Mouse (Mus musculus) lung, postnatal 14 days (tissue): ENCODE data around the gene Mboat7.
A peak's percentile ranks its signal among the peaks of the same experiment; 100 is the strongest.
"Not testable (repeated sequence)": the region's sequence is repeated elsewhere in the genome, so short reads cannot be mapped to it uniquely, and the experiment has no call there.

ENCODE experiments used
- DNase-seq: peaks from one replicate; pipeline ENCODE4 v3.0.0; 2021

The Mboat7 gene

GRCm38 (mm10) chr7:3692987-3693808 is at the start of gene Mboat7:
Mboat7 (minus strand) TSS chr7:3693523.
- DNase-seq, result peak; percentile 97

- not testable (repeated sequence) for DNase-seq
Measured at GRCm38 (mm10) chr7:3732675-3733074, 39.4 kb upstream of the Mboat7 start.

- DNase-seq, result not testable (repeated sequence)
Measured at GRCm38 (mm10) chr7:3725459-3725858, 32.1 kb upstream of the Mboat7 start.

GRCm38 (mm10) chr7:3720268-3720667 is 26.9 kb upstream of the Mboat7 start, which contains the start of gene Pirb:
Pirb (minus strand) TSS chr7:3720391.
- DNase-seq, result not testable (repeated sequence)

GRCm38 (mm10) chr7:3715249-3715648 is 21.9 kb upstream of the Mboat7 start:
- DNase-seq, result no peak

- DNase-seq, result no peak
Measured at GRCm38 (mm10) chr7:3712264-3712942, 19.1 kb upstream of the Mboat7 start.

DNA sequence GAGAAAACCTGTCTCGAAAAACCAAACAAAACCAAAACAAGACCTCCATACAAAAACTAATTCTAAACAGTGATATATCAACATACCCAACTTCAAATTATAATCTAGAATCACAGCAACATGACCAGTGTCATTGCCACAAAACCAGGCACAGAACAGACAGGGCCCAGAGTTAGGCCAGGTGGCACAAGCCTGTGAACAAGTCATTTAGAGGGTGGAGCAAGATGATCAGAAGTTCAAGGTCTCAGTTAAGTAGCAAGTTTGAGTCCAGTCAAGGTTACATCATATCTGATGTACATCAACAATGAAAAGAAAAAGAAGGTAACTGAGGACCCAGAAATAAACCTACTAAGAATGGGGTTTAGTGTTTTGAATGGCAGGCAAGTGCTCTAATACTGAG is 15.7 kb upstream of the Mboat7 start:
- no peak for DNase-seq

- DNase-seq, result not testable (repeated sequence)
Measured at GRCm38 (mm10) chr7:3708447-3708980, 15.2 kb upstream of the Mboat7 start.

DNA sequence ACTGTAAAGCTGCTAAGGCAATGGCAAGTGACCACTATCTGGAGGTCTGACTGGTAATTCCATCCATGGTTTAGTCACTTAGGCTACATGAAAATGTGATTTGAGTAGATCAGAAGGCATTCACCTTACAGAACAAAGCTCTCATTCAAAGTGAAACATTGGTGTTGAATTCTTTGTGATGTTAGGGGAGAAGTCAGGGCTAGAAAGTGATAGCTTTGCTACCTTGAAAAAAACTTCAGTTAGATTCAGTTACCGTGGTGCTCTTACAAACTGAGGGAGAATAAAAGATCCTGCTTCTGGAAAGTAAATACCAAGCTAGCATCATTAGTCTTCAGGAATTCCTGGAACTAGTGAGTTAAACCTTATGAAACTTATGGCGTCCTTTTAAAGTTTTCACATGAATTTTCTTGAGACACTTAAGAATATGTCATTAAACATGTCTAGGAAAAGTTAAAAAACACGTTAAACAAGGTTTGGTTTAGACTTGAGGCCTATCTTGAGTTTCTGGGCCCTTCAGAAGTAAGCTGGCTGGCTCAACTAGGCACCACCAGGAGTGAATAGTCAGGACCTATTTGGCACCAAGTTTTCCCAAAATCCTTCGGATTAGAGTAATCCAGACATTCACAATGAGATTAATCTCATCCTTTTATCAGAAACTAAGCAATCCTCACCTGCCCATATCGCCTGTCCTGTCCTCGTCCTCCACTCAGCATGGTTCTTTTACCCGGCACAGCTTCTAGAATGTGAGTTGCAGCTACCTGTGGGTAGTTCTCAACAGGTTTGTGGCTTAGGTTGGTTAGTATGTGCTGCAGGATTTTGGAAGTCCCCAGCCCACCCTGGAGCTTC is 14.5 kb upstream of the Mboat7 start:
- DNase-seq, result no peak

GRCm38 (mm10) chr7:3707027-3707426 is 13.7 kb upstream of the Mboat7 start:
- DNase-seq, result no peak

- no peak for DNase-seq
Measured at GRCm38 (mm10) chr7:3706343-3706934, 13.1 kb upstream of the Mboat7 start.

DNA sequence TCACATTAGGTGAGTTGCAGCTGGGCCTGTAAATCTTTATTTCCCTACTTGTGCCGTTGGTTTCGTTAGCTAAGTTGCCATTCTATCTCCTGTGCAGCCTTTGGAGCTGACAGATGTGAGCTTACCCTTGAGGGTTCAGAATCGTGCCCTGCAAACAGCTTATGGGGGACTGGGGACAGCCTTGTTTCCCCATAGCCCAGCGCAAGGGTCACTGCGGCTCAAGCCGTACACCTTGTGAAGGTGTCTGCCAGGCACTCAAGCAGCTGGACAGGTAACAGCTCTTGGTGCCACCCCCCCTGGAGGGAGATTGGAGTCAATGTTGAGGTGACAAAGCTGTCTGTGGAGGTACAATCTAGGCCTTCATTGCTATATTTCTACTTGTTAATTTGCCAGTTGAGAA is 12.6 kb upstream of the Mboat7 start:
- DNase-seq, result no peak

DNA sequence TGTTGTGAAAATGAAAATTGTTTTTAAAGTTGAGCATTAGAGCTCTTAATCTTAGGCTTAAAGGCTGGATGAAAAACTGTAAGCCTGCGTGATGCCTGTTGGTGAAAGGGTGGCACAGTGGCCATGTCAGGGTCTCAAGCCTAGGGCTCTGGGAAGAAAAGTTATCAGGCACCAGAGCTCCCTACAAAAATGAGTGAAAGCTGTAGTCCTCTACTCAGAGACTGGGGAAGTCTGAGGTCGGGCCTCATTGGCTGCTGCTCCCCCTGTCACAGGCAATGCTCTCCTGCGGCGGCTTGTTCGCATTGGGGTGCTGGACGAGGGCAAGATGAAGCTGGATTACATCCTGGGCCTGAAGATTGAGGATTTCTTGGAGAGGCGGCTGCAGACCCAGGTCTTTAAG is 12.1 kb upstream of the Mboat7 start:
- DNase-seq, result not testable (repeated sequence)

GRCm38 (mm10) chr7:3704475-3704874 is 11.2 kb upstream of the Mboat7 start:
- DNase-seq, result peak; percentile 15

DNA sequence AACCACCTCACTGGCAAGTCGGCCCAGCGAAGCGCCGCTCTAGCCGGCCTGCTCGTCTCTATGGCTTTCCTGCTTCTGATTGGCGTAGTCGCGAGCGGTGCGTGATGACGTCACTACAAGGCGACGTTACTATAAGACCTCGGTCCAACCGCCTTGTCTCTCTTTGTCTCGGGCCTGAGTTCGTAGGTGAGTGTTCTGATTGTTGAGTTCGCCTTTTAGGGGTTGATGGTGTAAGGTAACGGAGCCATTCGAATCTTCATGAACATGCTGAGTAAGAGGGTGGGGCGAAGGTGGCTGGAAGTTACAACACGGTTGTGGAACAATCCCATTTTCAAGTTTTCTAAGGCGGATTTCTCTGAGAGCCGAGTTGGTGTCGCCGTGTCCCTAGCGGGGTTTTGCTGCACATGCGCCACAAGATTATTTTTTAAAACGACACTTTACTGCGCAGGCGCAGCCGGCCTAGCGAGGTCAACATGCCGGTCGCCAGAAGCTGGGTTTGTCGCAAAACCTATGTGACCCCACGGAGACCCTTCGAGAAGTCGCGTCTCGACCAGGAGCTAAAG is 10.6 kb upstream of the Mboat7 start, which contains the start of gene Rps9:
Rps9 (plus strand) TSS at position 115 of the 563 bp plus-strand sequence.
- DNase-seq, result peak; percentile 97

- no peak for DNase-seq
Measured at GRCm38 (mm10) chr7:3703148-3703878, 10.0 kb upstream of the Mboat7 start.

DNA sequence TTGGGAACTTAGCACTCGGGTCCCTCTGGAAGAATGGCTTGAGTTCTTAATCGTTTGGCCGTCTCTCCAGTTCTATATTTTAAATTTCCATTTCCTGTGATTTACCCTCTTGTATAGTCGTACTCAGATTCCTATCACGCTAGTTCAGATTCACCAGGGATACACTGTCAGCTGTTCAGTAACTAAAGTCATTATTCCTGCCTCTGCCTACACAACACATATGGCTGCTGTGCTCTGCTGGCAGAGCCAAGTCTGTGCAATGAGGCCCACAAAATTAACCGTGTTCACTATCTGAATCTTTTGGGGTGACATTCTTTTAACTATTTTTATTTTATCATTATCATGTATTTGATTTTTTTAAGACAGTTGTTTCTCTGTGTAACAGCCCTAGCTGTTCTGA is 5.1 kb upstream of the Mboat7 start:
- no peak for DNase-seq

DNA sequence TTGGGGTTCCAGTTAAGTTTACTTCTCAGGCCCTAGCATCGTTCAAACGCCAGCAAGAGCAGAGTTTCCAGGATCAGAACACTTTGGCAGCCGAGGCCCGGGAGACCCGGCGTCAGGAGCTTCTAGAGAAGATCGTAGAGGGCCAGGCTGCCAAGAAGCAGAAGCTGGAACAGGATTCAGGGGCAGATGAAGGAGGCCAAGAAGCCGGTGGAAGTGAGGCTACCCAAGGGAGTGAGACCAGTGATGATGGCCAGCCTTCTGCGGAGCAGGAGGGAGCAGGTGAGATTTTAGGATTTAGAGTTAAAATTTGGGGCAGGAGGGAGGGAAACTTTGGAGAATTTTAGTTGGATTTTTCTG is 1.6 kb upstream of the Mboat7 start:
- not testable (repeated sequence) for DNase-seq

DNA sequence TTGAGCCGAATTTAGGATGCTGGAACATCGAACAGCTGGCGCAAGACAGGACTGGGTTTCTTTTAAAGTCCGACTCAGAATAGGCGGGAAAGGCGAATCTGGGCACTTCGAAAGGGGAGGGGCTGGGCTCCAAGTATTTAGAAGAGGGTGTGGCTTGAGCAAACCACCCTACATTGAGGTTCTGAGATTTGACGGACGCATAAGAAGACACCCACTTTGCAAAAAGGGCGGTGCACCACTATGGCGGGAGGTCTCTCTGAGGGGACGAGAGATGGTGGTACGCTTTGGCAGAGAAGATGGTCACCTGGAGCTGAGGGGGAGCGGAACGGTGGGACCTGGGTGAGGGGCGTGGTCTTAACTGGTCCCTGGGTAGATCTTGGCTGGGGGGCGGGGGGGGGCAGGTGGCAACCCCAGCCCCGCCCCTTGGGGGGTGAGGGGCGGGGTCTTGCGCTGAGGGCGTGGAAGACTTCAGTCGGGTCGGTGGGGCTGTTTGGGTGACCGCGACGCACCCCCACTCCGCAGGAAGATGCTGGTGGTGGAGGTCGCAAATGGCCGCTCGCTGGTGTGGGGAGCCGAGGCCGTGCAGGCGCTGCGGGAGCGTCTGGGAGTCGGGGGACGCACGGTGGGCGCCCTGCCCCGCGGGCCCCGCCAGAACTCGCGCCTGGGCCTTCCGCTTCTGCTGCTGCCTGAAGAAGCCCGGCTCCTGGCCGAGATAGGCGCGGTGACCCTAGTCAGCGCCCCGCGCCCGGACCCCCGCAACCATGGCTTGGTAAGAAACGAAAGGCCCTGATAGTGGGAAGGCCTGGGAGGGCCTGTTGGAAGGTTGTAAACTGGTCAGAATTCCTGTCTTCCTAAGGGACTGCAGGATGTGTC is 989 bp upstream of the Mboat7 start:
- peak; percentile 73 for DNase-seq

DNA sequence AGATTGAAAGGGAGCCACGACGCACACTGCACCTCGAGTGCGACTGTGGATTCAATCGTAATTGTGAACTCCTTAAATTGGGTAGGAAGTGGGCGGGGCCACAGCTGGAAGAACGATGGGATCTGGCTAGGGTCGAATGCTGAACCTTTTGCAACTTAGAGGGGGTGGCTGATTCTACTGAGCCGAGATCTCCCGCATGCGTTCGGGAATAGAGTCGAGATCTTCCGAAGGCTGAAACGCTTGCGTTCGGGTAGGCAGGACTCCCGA is 419 bp upstream of the Mboat7 start:
- DNase-seq, result no peak
